Mouse (Mus musculus) CH12.LX (cell line): Measurements from ENCODE around the gene Paox. TPM values are rescaled to one million over a fixed set of nuclear protein-coding genes. Genes with fewer than 3 reads are reported as not detected.

Experiments
- DNase-seq: peaks from one replicate; pipeline ENCODE4 v3.0.0-alpha.2; 2013; ENCODE audit errors: extremely low read depth
- H3K27ac ChIP-seq: 2 replicates; pipeline ENCODE4 v1.5.1; 2012; ENCODE audit warnings: low read depth, mild to moderate bottlenecking, control low read depth, moderate library complexity; ENCODE audit not compliant: insufficient read depth
- H3K27me3 ChIP-seq: replicated peaks from 2 replicates; pipeline ENCODE3; 2012; ENCODE audit warnings: inconsistent platforms
- H3K36me3 ChIP-seq, 2 experiments: replicated peaks in 1 of 2; 2 replicates each; pipeline versions ENCODE3 to v1.6.1; 2012; ENCODE audit warnings: inconsistent platforms in 1 of 2, low read length in 1 of 2, mild to moderate bottlenecking in 1 of 2, mixed read lengths in 1 of 2, moderate library complexity in 1 of 2; ENCODE audit not compliant: control insufficient read depth in 1 of 2, insufficient read depth in 1 of 2
- H3K4me1 ChIP-seq, 2 experiments: 2 replicates each; pipeline ENCODE4 v1.6.1; 2012; ENCODE audit warnings: inconsistent platforms in 1 of 2, moderate library complexity in 1 of 2; ENCODE audit not compliant: insufficient read depth in 2 of 2, control insufficient read depth in 1 of 2
- H3K4me2 ChIP-seq: 2 replicates; pipeline ENCODE4 v1.6.1; 2012; ENCODE audit warnings: low read depth, mild to moderate bottlenecking, control low read depth; ENCODE audit not compliant: poor library complexity, insufficient read depth, severe bottlenecking
- H3K4me3 ChIP-seq, 3 experiments: fragments of 150-350 bp in 1 of 3; sonication (generic) in 1 of 3; replicated peaks in 1 of 3; 2 replicates each; pipeline versions ENCODE3 to v1.5.1; 2011 to 2012; ENCODE audit warnings: low read depth in 2 of 3, low read length in 2 of 3, mild to moderate bottlenecking in 2 of 3, moderate library complexity in 2 of 3, control low read depth in 1 of 3, improper control_type of control experiment in 1 of 3, inconsistent platforms in 1 of 3, mixed read lengths in 1 of 3; ENCODE audit not compliant: poor library complexity in 1 of 3
- H3K79me2 ChIP-seq: replicated peaks from 2 replicates; pipeline ENCODE4 v1.6.1; 2012; ENCODE audit warnings: mild to moderate bottlenecking, moderate library complexity; ENCODE audit not compliant: control insufficient read depth, poor library complexity, insufficient read depth, severe bottlenecking; ENCODE audit errors: extremely low read depth
- H3K9ac ChIP-seq: 2 replicates; pipeline ENCODE4 v1.6.1; 2012; ENCODE audit warnings: low read depth, mild to moderate bottlenecking, control low read depth, moderate library complexity; ENCODE audit not compliant: insufficient read depth
- H3K9me3 ChIP-seq: replicated peaks from 2 replicates; pipeline ENCODE3; 2012; ENCODE audit warnings: low read length, inconsistent platforms, mixed read lengths
- BHLHE40 ChIP-seq: IDR thresholded peaks from 2 replicates; pipeline ENCODE4 v1.6.1; 2011; ENCODE audit warnings: mild to moderate bottlenecking, low read depth, low read length, improper control_type of control experiment
- CTCF ChIP-seq, 2 experiments: IDR thresholded peaks in 1 of 2; conservative IDR thresholded peaks in 1 of 2; 2 replicates each; pipeline ENCODE4 v1.5.1; 2011 to 2012; ENCODE audit warnings: low read depth in 2 of 2, low read length in 2 of 2, improper control_type of control experiment in 1 of 2, inconsistent platforms in 1 of 2, mild to moderate bottlenecking in 1 of 2, moderate library complexity in 1 of 2
- EP300 ChIP-seq: IDR thresholded peaks from 2 replicates; pipeline ENCODE4 v1.6.1; 2011; ENCODE audit warnings: low read length, improper control_type of control experiment
- IRF4 ChIP-seq: IDR thresholded peaks from 2 replicates; pipeline ENCODE4 v1.6.1; 2014; ENCODE audit warnings: low read depth, mild to moderate bottlenecking, inconsistent platforms, low read length, improper control_type of control experiment
- JUN ChIP-seq: IDR thresholded peaks from 2 replicates; pipeline ENCODE4 v1.6.1; 2011; ENCODE audit warnings: low read depth, mild to moderate bottlenecking, low read length, improper control_type of control experiment, moderate library complexity; ENCODE audit not compliant: insufficient read depth
- MXI1 ChIP-seq: IDR thresholded peaks from 2 replicates; pipeline ENCODE4 v1.6.1; 2011; ENCODE audit warnings: mild to moderate bottlenecking, low read depth, low read length, improper control_type of control experiment
- PAX5 ChIP-seq: IDR thresholded peaks from 2 replicates; pipeline ENCODE4 v1.6.1; 2012; ENCODE audit warnings: low read length, inconsistent platforms, mixed read lengths
- RAD21 ChIP-seq: IDR thresholded peaks from 2 replicates; pipeline ENCODE4 v1.6.1; 2011; ENCODE audit warnings: low read depth, mild to moderate bottlenecking, low read length, improper control_type of control experiment, moderate library complexity
- TBP ChIP-seq: conservative IDR thresholded peaks from 2 replicates; pipeline ENCODE4 v1.6.1; 2011; ENCODE audit warnings: low read depth, low read length, improper control_type of control experiment
- TCF12 ChIP-seq: IDR thresholded peaks from 2 replicates; pipeline ENCODE4 v1.6.1; 2014; ENCODE audit warnings: low read depth, mild to moderate bottlenecking, inconsistent platforms, low read length, improper control_type of control experiment
- USF1 ChIP-seq: IDR thresholded peaks from 2 replicates; pipeline ENCODE4 v1.6.1; 2014; ENCODE audit warnings: low read depth, mild to moderate bottlenecking, inconsistent platforms, low read length, improper control_type of control experiment
- USF2 ChIP-seq: conservative IDR thresholded peaks from 2 replicates; pipeline ENCODE4 v1.6.1; 2011; ENCODE audit warnings: low read depth, low read length, improper control_type of control experiment
- ZC3H11A ChIP-seq: IDR thresholded peaks from 2 replicates; pipeline ENCODE4 v1.6.1; 2012; ENCODE audit warnings: low read depth, mild to moderate bottlenecking, inconsistent platforms, low read length, improper control_type of control experiment
- ZKSCAN1 ChIP-seq: IDR thresholded peaks from 2 replicates; pipeline ENCODE4 v1.6.1; 2012; ENCODE audit warnings: low read depth, inconsistent platforms, low read length, improper control_type of control experiment, borderline replicate concordance
- ZNF384 ChIP-seq: IDR thresholded peaks from 2 replicates; pipeline ENCODE4 v1.6.1; 2012; ENCODE audit warnings: low read depth, low read length, improper control_type of control experiment, inconsistent platforms
- dilution Hi-C: fragments of 300-500 bp; cut with MboI; formaldehyde crosslinking; loops from 2 replicates; pipeline ENCODE4 v1.14.3; 2020; ENCODE audit warnings: low sequenced_read_pairs; ENCODE audit not compliant: extremely low pct_unique_long_range_greater_than_20kb, extremely low pct_ligation_motif_present
- in situ Hi-C: fragments of 300-500 bp; cut with MboI; formaldehyde crosslinking; loops from 3 replicates; pipeline ENCODE4 v1.14.3; 2019; ENCODE audit warnings: low sequenced_read_pairs, low pct_ligation_motif_present, low pct_unique_long_range_greater_than_20kb, mixed read lengths
- polyA plus RNA-seq: library from polyadenylated mRNA; unstranded; fragments of >175 nt; gene quantifications from 2 replicates; pipeline ENCODE4 v1.2.1, GENCODE M21; 2012; ENCODE audit warnings: low read depth; ENCODE audit not compliant: insufficient read length
- total RNA-seq, 2 experiments: library from RNA; depleted of rRNA; stranded (reverse); fragments of 300-350 nt in 1 of 2; fragments of >200 nt in 1 of 2; gene quantifications; 2 replicates each; pipeline ENCODE4 v1.2.3; 2012 to 2014

The Paox gene
- total and polyA plus RNA-seq, 3 experiments: 30.4 to 40.0 (median 34.5) TPM

DNA sequence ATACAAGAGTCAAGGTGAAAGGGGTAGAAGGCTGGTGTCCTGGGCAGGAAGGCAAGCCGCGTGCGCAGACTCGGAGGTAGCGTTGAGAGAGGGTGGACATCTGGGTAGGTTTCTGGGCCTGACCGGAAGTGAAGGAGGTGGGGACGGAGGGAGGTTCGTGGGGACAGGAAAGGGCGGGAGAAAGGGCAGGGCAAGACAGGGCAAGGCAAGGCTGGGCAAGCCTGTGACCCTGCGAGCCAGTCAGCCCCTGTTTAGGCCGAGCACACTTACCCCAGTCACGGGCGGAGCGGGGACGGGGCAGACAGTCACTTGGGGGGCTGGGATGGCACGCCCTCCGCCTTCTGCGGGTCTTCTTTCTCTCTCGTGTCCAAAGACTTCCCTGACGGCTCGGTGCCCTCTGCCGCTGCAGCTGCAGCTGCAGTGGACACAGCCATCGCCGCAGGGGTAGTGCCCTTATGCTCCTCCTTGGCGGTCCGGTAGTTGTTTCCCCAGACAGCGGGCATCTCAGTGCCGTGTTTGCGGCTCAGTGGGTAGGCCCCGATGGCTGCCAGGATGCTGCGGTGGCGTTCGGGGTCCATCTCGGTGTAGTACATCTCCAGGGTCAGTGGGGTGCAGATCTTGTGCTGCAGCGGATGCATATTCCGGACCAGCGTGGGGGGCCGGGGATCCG lies 45.4 kb upstream of the Paox start:
- Histone ChIP-seq H3K36me3 (no peaks in the 10 kb centered on the region), H3K4me2 (no peak overlapping the region), H3K9ac (no peak overlapping the region), H3K79me2 (no peaks in the 10 kb centered on the region)
- in situ Hi-C loops: no loop called here
- TF ChIP-seq USF2: no peak
- no peak for TF ChIP-seq ZKSCAN1
- TF ChIP-seq TBP: no peak
- no peak for TF ChIP-seq JUN
- TF ChIP-seq USF1: no peak
- no peak for TF ChIP-seq MXI1
- TF ChIP-seq PAX5: no peak
- TF ChIP-seq BHLHE40: no peak
- no peak for TF ChIP-seq IRF4
- TF ChIP-seq CTCF (conservative IDR thresholded peaks at IDR 0.05 in 1 of 2, IDR thresholded peaks at IDR 0.05 in 1 of 2; ENCODE audit: low read depth in 2 of 2, low read length in 2 of 2): no peak
- no peak for TF ChIP-seq ZC3H11A
- no peak for TF ChIP-seq TCF12
- no peak for TF ChIP-seq EP300
- TF ChIP-seq RAD21: no peak
- TF ChIP-seq, all 38 proteins: peak for 0
- Histone ChIP-seq H3K4me1 (peaks cover 4 to 6% of the 10 kb centered on the region in 2 experiments; a peak in 3 of 4 replicates), H3K9me3 (peaks cover 2% of the 10 kb centered on the region), H3K4me3 (no peak overlapping the region), H3K27ac (no peak overlapping the region), H3K27me3 (peaks cover 25% of the 10 kb centered on the region)
- dilution Hi-C loops: no loop called here
- no peak for DNase-seq

DNA sequence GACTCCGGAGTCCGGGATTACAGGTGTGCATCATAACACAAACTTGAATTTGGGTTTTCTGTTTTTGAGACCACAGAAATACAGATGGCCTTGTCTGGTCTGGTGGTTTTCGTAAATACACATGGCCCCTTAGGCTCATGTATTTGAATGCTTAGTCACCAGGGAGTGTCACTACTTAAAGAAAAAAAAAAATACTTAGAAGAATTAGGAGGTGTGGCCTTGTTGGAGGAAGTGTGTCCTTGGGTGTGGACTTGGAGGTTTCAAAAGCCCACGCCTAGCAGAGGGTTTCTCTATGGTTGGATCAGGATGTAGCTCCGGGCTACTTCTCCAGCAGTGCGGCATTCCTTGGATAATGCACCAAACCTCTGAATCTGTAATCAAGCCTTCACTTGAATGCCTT lies 37.9 kb upstream of the Paox start:
- no peaks in the 10 kb centered on the region for H3K79me2 ChIP-seq
- no peaks in the 10 kb centered on the region for H3K9me3 ChIP-seq
- H3K27ac ChIP-seq: no peak overlapping the region
- in situ Hi-C loops (loop anchor here (25.0 kb wide), 1 partner anchor 760 kb away; the partner anchor contains the start of genes Odf3, Scgb1c1 and Urah), dilution Hi-C loops (no loop called here)
- DNase-seq: peak; percentile 37
- peak overlapping the region; percentile 25; the same call in 1 of the 2 replicates for H3K4me2 ChIP-seq
- peaks cover 47% of the 10 kb centered on the region for H3K27me3 ChIP-seq
- H3K4me3 ChIP-seq: no peak overlapping the region
- peaks cover 17 to 22% of the 10 kb centered on the region in 2 experiments for H3K4me1 ChIP-seq
- TF ChIP-seq ZNF384 (peak; percentile 86), ZKSCAN1 (no peak)
- H3K9ac ChIP-seq: no peak overlapping the region
- no peaks in the 10 kb centered on the region for H3K36me3 ChIP-seq
